Mouse (Mus musculus): ENCODE measurements at regions not wholly inside any gene's neighbourhood (a gene's known extent, or its start where the extent isn't known, plus 50 kb on each side); places are given as distances from the start of the nearest gene placed in this dataset.

GRCm38 (mm10) chr4:12240941-12241571 lies 69.2 kb upstream of the Fam92a start:
- DNase-seq = peak; percentile 43

GRCm38 (mm10) chr4:12230731-12231130 lies 58.9 kb upstream of the Fam92a start:
- DNase-seq = no peak

All from cerebellum, adult 9-11 months (tissue).